Mouse (Mus musculus): ENCODE measurements around the gene Rxrg.

- no peak for TF ChIP-seq CTCF (IDR thresholded peaks at IDR 0.05; ENCODE audit: low read depth)
- TF ChIP-seq EP300 (IDR thresholded peaks at IDR 0.05; ENCODE audit: low read depth) = no peak
Observed at GRCm38 (mm10) chr1:167617995-167618489, 19.9 kb downstream of the Rxrg start.

All from liver, embryonic 14.5 days (tissue).